Mouse (Mus musculus) CH12F3 (cell line): Measurements from ENCODE around the gene Spdye4b.
"Not testable (repeated sequence)": the region's sequence is repeated elsewhere in the genome, so short reads cannot be mapped to it uniquely, and the experiment has no call there.

Experiments
- in situ Hi-C: fragments of 300-500 bp; cut with MboI; formaldehyde crosslinking; loops from 2 replicates; pipeline ENCODE4 v1.14.3; 2020; ENCODE audit warnings: low sequenced_read_pairs

Spdye4b gene

DNA sequence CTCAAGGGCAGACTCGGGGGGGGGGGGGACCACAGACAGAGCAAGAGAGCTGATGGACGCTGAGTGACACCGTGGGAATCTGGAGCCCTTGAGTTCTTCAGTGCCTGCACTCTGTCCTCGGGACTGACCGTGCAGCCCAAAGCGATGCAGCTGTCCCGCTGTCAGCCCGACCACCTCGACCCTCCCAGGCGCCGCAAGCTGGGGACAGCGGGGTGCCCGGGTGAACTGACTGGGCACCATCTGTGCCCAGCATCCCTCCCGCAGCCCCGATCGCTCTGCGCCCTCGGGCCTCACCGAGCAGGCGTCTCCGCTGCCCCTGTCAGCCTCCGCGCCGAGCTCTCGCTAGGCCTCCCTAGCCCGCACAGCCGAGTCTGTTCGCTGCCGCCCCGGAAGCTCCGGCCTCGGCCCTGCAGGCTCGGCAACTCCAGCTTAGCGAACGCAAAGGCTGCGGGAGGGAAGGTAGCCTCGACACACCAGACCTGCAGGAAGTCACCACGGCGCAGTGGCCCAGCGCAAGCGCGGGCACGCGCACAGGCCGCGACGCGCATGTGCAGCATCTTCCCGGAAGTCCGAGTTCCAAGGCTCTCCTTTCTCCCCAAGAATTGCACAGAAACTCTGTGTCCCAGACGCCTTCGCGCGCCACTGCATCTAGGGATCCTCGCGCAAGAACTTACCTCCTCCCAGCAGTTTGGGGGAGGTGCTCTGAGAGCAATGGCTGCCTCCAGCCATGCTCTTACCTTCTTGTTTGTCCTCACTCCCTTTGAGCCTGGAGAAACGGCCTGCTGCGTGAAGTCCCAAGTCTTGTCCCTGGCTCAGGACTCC lies at the start of gene Spdye4b, which contains the start of gene Rbak:
Gene Spdye4b (plus strand): TSS at position 763 of the 822 bp plus-strand sequence.
Gene Rbak (minus strand): TSS at position 521 of the 822 bp plus-strand sequence.
- in situ Hi-C loops = loop anchor here (5.0 kb wide), 1 partner anchor 52 kb away; no protein-coding TSS in a partner anchor

DNA sequence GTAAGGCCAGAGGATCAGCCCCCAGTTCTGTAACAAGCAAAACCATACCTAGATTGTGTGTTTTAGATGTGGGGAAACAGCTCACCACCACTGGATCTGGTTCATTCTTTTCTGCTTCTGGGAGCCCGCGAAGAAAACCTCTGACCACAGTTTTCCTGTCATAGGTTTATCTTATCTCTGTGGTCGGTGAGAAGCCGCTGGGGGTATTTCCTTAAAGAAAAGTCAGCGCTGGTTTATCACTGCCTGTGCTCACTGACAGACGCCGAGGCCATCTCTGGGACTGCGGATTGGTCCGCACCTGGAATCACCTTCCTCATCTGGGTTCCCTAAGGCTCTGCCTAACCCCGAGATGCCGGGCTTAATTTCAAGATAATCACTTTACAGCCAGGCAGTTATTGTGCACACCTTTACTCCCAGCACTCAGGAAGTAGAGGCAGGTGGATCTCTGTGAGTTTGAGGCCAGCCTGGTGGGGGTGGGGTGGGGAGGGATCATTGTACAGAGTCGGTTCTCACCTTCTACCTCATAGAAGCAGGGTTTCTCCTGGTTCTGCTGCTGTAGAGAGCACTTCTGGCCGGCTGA lies 47.8 kb upstream of the Spdye4b start:
- in situ Hi-C loops = no loop called here

DNA sequence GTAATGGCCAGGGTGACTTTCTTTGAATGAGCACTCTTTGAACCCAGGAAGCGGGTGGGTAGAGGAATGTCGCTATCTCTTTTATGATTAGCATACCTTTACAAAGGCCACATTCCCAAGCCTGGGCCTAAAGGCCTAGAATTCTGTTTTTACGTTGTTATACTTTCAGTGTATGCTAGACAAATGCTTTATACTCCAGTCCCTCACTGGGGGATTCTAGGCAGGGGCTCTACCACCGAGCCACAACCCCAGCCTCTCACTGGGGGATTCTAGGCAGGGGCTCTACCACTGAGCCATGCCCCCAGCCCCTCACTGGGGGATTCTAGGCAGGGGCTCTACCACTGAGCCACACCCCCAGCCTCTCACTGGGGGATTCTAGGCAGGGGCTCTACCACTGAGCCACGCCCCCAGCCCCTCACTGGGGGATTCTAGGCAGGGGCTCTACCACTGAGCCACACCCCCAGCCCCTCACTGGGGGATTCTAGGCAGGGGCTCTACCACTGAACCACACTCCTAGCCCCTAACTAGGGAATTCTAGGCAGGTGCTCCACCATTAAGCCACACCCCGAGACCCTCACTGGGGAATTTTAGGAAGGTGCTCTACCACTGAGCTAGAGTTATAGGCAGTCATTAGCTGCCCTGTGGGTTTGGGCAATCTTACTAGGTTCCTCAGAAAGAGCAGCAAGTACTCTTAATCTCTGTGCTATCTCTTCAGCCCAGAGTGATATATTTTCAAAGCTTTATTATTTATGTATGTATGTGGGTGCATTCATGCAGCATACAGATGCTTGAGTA lies 46.4 kb upstream of the Spdye4b start:
- in situ Hi-C loops = not testable (repeated sequence)

DNA sequence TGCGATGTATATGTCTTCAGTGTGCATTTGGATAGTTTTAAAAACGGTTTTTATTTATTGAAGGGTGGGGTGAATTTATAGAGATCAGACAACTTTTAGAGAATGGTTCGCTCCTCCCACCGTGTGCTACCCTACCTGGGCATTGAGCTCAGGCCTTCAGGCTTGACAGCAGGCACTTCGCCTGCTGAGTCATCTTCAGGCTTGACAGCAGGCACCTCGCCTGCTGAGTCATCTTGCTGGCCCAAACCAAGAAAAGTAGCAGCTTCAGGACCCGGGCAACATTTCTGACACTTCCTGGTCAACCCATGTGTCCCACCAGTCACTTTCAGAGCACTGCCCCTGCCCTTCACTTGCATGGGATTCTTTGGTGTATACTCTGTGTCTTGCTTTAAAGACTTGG lies 45.8 kb upstream of the Spdye4b start:
- in situ Hi-C loops = no loop called here

DNA sequence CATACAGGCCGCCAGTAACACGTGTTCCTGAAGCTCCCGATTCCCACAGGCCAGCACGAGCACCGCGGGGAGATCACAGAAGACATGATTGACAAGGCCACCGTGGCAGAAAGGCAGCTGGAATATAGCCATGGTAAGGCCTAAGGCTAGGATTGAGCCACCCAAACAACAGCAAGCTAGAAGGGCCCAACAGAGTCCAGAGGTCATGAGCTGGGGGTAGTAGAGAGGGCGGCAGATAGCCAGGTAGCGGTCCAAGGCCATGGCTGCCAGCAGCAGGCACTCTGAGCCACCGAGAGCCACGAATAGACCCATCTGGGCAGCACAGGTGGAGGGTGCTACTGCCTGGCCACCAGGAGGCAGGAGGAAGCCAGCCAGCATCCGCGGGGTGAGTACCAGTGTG lies 43.2 kb upstream of the Spdye4b start:
- in situ Hi-C loops = no loop called here

DNA sequence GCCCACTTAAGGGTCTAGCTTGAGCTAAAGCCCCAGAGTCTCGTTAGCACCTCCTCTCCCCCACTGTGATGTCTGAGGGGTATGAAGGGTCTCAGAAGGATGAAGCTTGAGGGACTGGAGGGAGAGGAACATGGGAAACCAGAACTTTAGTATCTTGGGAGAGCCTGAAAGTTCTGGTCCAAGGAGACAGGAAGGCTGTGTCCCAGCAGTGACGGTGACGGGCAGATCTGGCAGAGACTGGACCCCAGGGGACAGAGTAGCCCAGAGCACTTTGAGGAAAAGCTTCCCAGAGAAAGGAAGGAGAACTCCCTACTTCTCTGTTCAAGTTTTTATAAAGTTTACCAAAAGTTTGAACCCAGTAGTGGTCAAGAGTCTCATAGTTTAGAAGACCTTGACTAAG lies 33.3 kb upstream of the Spdye4b start, which contains the start of gene Olfr718-ps1:
Gene Olfr718-ps1 (minus strand): TSS at position 101 of the 400 bp plus-strand sequence.
- in situ Hi-C loops = no loop called here

DNA sequence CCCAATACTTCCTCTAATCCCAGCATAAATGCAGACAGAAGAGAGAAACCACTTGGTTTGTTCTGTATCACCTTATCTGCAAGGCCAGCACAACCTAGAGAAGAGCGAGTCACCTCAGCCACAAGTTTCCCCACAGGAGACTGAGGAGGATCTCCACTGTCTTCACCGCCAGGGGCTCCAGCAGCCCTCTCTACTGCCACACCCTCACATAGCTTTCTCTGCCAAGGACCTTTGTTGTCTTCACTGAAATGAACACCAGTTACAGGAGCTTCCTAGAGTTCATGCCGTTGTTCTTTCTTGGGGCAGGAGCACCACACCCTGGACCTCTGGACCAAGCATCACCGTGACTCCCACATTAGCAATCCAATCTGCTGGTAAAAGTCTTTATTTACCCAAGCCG lies 32.2 kb upstream of the Spdye4b start:
- in situ Hi-C loops = no loop called here

DNA sequence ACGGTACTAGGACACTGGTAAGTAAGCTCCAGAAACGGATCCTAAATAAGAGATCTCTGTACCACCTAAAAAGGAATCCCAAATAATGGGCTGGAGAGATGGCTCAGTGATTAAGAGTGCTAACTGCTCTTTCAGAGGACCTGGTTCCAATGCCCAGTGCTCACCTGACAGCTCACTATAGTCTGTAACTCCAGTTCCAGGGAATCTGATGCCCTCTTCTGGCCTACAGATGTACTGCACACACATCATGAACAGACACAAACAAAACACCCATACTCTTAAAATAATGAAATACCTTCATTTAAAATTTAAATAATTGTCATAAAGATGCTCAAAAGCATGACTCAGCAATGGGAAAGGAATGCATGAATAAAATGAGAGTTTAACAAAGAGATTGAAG lies 31.3 kb upstream of the Spdye4b start:
- in situ Hi-C loops = no loop called here

DNA sequence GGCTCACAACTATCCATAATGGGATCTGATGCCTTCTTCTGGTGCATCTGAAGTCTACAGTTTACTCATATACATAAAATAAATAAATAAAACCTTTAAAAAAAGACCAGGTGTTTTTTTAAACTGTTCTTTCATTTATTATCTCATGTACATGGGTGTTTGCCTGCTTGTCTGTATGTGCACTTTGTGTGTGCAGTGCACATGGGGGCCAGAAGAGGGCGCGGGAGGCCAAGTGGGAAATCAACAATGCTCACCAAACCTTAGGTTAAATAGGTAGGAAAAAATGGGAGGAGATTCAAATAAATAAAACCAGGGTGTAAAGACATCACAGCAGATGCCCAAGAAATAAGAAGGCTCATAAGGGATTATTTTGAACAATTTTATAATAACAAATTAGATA lies 30.8 kb upstream of the Spdye4b start:
- in situ Hi-C loops = no loop called here

DNA sequence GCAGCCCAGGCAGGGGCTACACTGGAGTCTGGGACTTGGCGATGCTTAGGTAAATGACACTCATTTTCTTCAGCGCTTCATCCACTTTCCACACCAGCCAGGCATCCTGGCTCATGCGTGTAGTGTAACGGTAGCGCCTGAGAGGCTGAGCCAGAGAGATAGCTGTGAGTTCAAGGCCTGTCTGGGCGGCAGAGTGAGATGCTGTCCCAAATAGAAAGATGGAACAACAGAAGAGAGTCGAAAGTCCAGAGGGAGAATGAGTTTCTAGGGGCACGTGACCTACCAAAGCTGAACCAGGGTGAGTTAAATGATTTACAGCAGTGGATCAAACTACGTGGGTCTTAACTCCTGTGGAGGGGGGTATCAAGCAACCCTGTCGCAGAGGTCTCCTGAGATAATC lies 27.1 kb upstream of the Spdye4b start:
- in situ Hi-C loops = no loop called here

DNA sequence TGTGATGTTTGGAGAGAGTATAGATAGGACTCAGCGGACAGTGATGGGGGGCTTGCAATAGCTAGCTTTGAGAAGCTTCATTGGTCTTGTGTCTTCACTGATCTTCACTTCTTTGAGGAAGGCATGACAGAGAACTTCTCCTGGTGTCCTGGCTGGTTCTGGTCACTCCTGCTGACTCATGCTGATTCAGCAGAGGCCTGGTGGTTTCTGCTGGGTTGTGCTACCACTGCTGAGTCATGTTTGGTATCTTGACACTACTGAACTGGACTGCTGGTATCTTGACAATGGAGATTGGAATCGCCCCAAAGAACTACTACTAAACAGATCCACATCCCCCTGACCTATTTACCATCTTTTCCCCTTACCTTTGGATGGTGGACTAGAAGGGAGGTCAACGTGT lies 25.3 kb upstream of the Spdye4b start:
- in situ Hi-C loops = no loop called here

DNA sequence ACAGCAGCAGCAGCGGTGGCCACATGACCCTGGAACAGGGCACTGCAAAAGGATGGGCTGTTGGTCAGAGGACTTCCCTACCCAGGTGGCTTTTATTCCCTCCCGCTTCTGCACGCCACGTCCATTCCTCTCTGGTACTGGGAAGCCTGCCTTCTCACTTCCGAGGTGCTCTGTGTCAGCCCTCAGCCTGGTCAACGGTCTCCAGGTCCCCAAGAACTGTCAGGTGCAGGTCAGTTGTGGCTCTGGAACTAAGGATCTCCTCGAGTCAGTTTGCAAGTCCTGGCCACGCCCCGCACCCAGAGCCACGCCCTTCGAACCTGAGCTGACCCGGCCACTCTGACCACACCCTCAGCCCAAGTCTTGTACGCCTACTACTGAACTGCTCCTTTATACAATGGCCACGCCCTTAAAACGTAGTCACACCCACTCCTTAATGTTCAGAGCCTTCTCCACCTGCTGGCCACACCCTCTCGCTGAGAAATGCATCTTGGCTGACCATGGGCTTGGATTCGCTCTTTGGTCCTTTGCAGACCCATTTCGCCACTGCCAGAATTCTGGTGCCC lies 15.2 kb upstream of the Spdye4b start:
- in situ Hi-C loops = no loop called here

DNA sequence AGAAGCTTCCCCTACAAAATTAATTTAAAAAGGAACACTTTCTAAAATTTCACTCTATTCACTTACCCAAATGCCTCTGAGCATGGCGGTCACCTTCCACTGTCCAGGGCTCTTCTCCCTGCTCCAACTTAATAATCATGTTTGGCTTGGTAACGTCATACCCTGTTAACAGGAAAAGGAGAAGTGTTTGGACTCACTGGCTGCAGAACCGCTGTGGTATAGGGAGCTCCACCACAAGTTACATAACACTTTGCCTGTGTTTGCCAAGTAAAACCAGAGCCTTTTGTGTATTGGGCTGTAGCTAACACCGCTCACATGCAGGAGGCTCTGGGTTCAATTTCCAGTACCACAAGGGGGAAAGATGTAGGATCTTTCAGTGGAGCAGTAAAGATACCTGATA lies 4.8 kb upstream of the Spdye4b start:
- in situ Hi-C loops = no loop called here

DNA sequence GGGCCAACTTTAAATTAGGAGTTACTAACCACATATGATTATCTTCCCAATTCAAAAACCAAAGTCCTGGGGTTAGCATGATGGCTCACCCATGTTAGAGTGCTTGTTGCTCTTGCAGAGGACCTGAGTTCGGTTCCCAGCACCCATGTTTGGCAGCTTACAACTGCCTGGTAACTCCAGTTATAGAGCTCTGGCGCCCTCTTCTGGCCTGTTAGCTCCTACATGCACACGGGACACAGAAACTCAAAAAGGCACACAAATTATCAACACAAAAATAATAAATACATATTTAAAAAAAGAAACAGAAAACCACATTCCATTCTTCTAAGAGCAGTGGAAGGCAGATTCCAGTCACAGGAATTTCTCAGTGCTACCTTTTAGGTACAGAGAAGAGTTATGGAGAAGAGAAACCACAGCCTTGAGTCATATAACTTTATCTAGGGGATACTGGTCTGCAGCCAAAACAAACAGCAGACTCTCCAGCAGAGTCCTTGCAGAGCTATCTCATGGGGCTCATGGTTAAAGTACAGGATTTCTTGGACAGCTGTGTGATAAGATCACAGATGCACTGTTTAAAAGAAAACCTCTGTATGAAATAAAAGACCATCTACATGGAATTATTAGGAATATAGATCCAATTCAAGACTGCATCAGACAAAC lies 3.1 kb upstream of the Spdye4b start:
- in situ Hi-C loops = no loop called here

DNA sequence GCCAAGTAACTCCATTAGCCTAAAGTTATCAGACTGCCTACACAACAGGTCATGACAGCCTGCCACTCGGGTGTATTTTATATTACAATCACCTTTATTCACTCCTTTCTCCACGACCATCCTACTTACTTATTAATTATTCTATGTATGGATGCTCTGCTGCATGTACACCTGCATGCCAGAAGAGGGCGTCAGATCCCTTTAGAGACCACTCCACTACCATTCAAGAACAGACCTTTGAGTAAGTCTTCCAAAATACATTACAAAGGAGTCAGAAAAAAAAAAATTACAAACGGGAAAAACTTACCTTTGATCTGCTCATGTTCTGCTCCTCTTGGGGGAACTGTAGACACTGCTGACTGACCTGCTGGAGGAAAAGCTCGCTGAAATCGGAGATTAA lies 1.6 kb upstream of the Spdye4b start:
- in situ Hi-C loops = no loop called here

DNA sequence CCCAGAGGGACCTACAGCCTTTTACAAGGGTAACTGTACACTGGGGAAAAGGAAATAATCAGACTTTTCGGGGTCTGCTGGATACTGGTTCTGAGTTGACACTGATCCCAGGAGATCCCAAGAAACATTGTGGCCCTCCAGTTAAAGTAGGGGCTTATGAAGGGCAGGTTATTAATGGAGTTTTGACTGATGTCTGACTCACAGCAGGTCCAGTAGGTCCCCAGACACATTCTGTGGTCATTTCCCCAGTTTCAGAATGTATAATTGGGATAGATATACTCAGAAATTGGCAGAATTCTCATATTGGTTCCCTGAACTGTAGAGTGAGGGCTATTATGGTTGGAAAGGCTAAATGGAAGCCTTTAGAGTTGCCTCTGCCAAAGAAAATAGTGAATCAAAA lies 7.2 kb downstream of the Spdye4b start:
- in situ Hi-C loops = not testable (repeated sequence)

DNA sequence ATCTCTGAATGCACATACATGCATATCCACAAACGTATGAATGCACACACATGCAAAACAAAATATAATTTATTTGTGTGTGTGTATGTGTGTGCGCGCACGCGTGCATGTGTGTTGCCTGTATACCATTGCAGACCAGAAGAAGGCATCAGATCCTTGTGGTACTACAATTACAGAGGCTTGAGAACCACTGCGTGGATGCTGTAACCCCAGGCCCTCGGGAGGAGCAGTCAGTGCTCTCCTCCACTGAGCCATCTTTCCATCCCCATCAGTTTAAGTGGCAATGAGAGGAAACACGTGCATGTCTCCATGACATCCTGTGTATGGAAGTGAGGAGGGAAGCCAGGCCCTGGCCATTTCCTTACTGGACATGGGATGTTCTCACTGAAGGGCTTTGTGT lies 12.0 kb downstream of the Spdye4b start:
- in situ Hi-C loops = no loop called here

DNA sequence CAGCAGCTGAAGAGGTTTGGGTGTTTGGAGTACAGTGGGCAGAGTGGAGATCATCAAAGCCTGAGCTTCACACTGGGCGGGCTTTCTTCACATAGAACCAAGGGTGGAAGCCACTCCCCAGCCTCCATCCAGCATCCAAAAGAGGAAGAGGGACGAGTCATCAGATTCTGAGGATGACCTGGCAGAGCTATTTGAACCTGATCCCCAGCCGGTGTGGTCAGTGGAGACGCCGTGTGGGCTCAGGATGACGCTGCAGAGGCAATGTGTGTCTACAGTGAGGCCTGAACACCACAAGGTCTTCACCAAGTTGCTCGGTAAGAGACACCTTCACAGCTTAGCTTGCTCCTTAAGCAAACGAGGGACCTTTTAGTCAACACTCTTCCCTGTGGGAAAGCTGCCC lies 13.9 kb downstream of the Spdye4b start:
- in situ Hi-C loops = not testable (repeated sequence)

DNA sequence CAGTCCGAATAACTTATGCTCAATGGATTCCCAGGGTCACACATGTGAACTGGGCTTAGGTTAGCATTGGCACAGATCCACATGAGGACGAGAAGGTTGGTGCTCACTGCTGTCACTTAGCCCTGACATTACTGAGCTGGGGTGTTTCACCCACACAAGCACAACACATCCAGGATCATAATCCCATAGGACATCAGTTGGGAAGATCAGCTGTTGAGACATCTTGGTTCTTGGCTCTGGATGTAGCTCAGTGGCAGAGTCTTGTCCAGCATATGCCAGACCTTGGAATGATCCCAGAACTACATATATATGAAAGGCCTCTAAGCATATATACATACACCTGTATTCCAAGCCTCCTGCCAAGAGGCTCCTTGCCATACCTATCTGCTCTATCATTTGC lies 14.3 kb downstream of the Spdye4b start:
- in situ Hi-C loops = no loop called here

DNA sequence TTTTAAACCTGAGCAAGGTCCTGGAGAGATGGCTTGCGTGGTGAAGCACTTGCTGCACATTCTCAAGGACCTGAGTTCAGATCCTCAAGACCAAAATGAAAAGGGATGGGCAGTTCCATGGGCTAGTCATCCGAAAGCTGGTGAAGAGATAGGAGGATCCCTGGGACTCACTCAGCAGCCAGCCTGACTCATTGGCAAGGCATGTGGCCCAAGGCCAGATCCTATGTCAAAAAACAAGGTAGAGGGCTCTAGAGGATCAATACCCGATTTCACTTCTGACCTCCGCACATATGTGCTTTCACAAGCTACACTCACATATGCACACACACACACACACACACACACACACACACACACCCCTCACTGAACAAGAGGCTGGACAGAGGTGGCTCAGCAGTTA lies 15.7 kb downstream of the Spdye4b start:
- in situ Hi-C loops = no loop called here

DNA sequence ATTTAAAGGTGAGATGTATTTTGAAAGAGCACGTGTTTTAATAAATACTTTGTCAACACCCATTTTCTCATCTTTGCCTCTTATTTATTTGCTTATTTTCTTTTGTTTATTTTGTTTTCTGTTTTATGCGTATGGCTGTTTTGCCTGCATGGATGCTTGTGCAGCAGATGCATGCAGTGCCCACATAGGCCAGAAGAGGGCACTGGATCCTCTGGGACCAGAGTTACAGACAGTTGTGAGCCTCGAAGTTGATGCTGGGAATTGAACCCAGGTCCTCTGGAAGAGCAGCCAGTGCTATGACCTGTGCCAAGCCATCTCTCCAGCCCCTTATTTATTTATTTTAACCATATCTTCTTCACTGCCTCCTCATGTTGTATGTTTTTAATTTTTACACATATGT lies 24.2 kb downstream of the Spdye4b start:
- in situ Hi-C loops = no loop called here
